Mouse (Mus musculus) gonadal fat pad, adult 2 months (tissue): ENCODE data around the gene Vps8. TPM values are rescaled to one million over a fixed set of nuclear protein-coding genes. Genes with fewer than 3 reads are reported as not detected.

ENCODE experiments used
- DNase-seq: peaks from one replicate; pipeline ENCODE4 v3.0.0-alpha.2; 2012; ENCODE audit warnings: low read depth
- polyA plus RNA-seq: library from polyadenylated mRNA; depleted of rRNA; stranded (reverse); fragments of >200 nt; gene quantifications from 2 replicates; pipeline ENCODE4 v1.2.3, GENCODE M21; 2012

Vps8 gene
- polyA plus RNA-seq, 1 experiment = 15.9 TPM

DNA sequence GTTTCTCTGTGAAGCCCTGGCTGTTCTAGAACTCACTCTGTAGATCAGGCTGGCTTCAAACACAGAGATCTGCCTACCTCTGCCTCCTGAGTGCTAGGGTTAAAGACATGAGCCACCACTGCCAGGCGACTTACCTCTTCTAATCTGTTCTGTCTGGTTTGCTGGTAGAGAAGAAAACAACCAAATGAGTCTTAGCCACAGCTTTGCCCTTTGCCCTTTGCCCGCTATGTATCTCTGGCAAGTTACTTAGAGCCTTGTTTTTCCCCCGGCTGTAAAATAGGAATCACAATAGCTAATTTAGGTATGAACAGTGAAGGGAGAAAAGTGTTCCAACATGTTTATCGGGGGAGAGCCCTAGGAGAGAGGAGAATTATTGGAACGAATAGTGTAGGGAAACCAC is 18.3 kb upstream of the Vps8 start:
- no peak for DNase-seq

DNA sequence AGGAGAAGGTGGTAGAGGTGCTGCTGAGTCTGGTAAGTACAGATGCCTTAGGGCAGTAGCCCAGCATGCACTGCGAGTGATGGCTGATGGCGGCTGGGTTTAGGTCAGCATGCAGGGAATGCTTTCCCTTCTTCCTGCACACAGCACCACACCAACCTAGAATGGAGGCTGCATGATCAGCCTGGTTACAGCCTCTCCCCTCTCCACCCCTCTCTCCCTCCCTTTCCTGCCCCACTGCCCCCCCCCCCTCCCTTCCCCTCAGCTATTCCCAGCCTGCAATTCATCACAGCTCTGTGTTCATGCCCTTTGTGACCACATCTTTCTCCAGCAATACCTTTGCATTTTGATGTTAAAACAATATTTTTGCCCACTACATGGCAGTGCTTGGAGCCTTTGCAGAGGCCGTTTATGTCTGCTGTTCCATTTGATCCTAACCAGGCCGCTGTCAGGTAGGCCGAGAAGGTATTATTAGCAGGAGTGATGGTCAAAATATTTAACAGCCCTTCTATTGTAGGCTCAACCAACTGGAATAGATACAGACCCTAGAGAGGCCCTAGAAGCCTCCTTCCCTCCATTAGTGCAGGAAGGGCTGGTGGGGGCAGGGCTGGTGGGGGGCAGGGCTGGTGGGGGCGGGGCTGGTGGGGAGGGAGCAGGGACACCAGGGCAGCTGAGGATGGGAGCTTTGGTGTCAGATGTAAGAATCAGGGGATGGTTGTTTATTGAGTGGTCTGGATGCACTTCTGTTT is 17.5 kb upstream of the Vps8 start:
- DNase-seq = no peak

DNA sequence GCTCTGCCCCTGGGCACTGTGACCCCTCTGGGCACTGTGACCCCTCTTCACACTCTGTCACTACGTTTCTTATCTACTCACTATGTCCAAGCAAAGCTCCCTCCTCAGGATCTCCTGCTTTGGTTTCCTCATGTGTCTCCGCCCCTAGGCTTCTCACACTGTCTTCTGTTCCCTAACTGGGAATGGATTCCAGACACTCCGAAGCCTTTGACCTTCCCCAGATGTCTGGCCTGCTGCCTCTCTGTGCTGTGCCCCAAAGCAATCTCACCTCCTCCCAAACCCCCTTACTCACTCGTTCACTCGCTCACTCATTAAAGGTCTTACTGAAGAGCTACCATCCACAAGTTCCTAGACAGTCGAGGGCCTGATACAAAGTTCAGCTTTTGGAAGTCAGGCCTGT is 16.8 kb upstream of the Vps8 start:
- DNase-seq = no peak

DNA sequence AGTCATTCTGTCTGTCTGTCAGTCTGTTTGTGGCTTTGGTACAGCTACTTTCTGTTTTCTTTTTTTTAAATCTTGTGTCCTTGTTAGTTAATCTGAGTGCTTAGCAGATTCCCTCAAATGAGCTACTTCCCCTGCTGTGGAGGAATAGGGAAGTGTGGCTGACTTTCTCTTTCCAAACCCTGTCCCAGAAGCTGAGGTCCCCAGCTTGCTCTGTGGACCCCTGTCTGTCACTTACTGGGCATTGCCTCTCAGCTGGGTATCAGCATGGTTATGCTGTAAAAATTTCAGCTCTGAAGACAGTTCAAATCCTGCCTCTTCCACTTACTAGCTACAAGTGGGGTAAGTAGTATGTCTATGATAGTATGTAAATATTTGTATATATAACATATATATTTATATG is 11.1 kb upstream of the Vps8 start:
- no peak for DNase-seq

DNA sequence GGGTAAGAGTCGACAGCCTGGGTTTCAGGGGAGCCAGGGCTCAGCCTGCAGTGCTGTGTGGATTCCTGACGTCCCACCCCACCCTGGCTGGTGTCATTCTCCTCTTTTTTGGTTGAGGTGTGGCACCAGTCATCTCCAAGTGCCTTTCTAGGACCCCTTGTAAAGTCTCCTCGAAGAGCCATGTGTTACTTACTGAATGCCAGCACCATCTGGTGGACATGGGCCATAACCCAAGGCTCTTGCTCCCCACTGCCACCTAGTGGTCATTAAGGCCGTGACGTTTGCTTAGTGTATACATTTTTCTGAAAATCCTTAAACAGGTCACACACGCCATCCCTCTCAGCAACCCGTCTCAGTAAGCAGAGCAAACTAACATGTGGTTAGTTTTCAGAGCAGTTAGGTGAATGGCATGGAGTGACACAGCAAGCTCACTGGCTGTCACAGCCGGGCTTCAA is 10.3 kb upstream of the Vps8 start:
- DNase-seq = no peak

DNA sequence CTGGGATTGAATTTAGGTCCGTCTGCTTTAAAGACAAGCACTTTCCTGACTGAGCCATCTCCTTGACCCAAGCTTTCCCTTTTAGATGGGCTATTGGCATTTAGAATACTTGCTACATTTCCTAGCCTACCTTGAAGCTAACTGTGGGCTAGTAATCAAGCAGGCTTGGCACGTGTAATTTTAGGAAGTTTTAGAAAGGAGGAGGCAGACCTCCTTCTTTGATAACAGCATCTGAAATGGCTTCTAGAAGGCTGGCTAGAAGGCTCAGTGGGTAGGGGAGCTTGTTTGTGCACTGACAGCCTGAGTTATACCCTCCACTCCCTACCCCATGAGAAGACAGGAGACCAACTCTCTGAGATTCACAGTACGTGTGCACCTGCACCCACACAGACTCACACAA is 9.1 kb upstream of the Vps8 start:
- DNase-seq = no peak

DNA sequence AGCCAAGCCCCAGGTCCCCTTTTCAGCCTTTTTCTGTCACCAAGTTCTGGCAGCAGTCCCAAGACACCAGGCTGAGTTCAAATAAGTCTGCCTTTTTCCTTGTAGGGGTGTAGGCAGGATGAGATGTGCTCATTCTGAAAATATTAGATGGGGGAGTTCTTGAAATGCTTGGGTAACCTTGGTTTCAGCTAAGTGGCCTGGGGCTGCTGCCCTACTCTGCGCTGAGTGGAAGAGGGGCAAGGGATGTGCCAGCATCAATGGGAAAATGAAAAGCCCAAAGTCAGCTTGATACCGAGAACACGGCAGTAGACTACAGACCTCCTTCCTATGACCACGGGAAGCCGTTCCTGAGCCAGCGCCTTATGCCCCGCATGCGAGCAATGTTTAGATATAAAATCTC is 7.8 kb upstream of the Vps8 start:
- no peak for DNase-seq

DNA sequence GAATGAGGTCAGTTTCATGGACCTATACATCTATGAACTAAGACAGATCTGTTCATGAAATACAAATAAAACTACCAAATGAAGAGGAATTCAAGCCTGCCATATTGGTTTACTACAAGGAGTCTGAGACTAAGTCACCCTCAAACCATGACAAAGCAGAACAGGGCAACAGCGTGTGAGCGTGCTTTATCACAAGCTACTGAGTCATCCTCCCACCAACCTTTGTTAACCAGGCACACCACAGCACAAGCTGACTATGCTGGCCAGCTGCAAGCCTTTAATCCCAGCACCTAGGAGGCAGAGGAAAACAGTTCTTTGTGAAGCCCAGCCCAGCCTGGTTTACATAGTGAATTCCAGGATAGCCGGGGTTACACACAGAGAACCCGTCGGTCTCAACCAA is 4.9 kb upstream of the Vps8 start:
- DNase-seq = no peak

DNA sequence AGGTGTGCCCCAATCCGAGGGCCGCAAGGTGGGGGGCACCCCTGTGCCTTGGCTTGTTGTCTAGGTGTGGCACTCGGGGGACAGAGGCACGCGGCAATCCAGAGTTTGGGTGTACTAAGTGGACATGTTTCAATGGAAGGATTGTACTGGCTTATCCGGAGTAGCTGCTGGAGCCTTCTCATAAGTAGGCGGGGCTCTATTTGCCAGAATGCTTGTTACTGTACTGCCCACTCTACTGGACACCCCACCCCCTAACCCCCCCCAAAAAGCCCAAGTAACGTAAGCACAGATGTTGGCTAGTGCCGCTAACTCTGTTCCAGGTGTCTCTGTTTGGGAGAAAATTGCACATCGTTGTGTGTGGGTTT is 610 bp downstream of the Vps8 start:
- no peak for DNase-seq

DNA sequence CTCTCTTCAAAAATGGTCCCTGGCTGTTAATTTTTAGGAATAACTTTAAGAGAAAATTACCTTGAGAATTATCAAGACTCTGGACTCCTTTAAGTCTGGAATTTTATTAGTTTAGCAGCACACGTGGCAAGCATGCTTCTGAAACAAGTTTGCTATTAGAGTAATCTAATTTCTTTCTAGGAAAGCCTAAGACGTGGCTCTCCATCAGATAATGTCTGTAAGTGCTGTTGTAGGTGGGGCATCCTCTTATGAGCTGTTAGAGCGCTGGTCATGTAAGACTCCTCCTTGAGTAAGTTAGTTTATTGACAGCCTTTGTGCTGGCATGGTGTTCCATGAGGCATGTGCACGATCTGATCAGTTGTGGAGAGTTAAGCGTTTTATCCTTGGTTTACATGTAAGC is 5.2 kb downstream of the Vps8 start:
- no peak for DNase-seq

DNA sequence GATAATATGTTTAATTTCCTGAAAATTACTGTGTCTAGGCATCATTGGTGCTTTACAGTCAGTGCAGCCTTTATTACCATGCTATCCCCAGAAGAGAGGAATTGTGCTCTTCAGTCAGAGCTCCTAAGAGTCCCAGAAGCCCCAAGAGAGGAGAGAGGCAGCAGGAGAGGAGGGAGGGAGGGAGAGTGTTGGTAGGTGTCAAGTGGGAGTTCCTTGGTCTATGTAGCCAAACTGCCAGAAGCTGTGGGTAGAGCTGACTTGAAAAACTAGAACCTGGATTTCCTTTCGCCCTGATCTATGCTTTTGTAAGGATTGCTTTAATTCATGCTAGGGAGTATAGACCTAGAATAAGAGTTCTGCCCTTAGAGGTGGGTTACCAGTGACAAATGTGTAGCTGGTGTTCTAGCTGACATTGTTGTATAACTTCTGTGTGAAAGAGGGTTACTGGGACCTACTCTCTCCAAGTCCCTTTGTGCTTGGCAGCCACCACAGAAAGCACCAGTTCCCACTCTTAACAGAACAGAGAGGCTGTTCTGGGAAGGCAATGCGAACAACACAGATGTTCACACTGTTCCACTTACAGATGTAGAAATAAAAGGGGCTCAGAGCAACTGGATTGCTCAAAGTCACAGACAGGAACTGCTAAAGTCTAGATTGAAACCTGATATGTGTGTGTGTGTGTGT is 7.6 kb downstream of the Vps8 start:
- no peak for DNase-seq

DNA sequence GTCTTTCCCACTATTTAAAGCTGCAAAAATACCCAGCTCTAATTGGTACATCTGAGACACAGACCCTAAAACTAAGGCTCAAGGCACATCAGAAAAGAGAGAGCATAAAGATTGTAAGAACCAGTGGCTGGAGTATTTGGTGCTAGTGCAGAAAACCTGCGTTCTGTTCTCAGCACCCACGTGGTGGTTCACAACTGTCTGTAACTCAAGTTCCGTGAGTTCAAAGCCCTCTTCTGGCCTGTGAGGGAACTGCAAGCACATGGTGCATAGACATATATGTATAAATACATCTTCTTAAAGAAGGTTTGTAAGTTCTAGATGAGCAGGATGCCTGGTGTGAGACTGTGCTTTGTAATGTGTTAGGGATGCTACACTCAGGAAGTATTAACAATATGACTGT is 8.7 kb downstream of the Vps8 start:
- no peak for DNase-seq

DNA sequence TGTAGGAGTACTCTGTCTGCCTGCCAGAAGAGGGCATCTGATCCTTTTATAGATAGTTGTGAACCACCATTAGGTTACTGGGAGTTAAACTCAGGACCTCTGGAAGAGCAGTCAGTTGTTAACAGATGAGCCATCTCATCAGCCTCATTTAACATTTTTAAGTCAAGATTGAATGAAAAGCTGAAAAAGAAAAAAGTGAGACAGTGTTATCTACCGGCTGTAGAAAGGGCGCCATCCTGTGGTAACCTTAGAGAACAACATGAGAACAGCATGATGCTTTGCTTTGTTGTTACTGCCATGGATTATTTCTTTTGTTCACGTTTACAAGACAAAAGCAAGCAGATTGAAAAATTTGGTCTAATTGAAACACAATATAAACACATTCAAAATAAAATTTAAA is 10.6 kb downstream of the Vps8 start:
- DNase-seq = no peak

DNA sequence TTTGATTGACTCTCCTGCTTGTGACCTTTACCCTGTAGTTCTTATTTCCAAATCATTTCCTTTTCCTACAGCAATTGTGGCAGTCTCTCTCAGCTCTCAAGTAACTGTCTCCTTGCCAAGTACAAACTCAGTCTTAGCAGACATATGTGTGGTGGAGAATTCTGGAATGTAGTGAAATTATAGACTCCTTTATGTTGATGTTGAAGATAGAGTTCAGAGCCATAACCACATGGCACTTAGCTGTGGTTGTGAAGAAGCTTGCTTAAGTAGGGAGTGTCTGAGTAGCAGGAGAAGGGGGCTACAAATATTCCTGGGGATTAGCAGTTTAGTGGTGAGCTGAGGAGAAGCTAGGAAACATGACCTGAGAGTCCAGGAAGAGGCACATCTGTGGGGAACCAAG is 18.1 kb downstream of the Vps8 start:
- DNase-seq = no peak

DNA sequence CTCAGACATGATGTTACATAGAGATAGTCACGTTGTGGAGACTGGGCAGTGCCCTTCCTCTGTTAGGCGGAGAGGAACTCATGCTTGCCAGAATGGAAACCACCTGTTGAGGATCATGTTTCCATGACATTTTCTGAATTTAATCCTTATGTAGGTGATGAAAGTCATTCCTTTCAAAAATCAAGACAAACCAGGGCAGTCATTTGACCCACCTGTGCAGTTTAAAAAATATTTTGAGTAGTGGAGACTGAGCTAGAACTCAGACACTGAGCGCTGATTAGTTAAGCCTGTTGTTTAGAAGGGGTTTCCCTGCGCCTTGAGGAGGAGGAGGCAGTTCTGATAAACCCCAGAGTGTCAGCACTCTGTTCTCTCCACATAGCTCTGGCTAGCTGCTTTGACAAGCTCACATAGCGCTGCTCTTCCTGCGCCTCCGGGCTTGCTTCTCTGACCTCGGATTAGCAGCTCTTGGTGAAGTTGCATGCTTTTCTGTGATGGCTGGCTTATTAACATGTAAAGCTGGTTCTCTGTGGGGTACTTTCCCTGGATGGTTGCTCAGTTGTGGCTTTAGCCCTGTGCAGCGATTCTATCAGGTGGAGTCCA is 22.2 kb downstream of the Vps8 start:
- DNase-seq = no peak

DNA sequence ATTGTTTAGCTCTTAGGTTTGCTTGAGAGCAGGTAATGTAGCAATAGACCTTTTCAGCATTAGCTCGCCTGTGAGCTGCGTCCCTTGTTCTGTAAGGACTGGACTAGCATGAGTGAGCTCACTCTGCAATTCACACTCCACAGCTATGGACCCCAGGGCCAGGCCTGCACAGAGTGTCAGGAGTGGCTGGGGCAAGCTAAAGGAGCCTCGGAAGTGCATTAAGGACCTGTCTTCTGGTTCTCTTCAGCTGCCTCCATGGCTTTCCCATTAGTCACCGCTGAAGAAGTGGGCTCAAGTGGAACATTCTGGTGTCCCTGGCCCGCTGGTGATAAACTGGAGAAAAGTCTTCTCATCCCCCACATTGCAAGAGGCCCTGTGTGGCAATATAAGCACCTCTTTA is 24.5 kb downstream of the Vps8 start:
- DNase-seq = no peak

DNA sequence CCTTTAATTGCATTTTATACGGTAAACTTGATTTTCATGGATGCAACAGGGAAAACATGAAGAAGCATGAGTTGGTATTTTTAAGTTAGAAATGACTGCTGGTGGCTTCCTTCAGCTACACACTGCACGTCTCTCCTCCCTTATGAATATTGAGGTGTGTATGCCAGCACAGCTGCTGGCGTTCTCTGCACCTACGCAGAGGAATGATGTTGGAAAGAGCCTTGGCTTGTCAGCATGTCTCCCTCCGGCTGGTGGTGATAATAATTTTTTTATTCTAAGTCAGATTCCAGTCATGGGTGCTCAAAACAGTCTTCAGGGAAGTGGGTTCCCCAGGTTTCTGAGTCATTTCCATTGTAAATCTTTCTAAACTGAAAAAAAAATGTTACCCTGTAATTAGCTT is 25.5 kb downstream of the Vps8 start:
- no peak for DNase-seq

DNA sequence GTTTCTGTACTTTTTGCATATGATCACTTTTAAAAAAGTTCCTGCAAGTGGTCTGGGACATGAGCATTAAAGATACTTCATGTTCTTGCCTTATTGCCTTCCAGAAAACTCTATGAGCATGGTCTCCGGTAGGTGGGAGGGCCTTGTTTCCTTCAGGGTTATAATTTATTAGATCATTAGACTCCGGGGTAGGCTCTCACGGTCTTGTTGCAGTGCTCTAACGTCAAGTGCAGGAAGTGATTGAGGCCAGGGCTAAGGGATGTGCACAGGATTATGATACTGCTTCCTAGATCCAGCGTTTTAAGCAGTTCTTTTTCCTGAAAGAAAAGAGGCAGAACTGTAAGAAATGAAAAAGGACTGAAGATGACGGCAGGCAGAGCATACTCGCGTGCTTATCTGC is 27.0 kb downstream of the Vps8 start:
- DNase-seq = no peak

DNA sequence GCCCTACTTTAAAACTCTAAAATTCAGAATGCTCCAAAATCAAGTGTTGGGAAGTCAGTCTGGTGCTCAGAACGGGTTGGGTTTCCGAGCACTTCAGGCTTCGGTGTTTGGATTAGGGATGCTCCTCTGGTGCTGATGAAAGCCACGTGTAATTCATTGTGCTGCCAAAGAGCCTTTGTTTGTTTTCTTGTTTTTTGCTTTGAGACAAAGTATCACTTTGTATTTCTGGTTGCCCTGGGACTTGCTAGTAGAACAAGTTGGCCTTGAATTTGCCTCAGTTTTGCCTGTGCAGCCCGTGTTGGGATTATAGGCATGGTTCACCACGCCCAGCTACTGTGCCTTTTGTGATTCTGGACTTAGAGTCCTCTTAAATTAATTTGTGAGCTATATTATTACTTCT is 29.7 kb downstream of the Vps8 start:
- DNase-seq = no peak

DNA sequence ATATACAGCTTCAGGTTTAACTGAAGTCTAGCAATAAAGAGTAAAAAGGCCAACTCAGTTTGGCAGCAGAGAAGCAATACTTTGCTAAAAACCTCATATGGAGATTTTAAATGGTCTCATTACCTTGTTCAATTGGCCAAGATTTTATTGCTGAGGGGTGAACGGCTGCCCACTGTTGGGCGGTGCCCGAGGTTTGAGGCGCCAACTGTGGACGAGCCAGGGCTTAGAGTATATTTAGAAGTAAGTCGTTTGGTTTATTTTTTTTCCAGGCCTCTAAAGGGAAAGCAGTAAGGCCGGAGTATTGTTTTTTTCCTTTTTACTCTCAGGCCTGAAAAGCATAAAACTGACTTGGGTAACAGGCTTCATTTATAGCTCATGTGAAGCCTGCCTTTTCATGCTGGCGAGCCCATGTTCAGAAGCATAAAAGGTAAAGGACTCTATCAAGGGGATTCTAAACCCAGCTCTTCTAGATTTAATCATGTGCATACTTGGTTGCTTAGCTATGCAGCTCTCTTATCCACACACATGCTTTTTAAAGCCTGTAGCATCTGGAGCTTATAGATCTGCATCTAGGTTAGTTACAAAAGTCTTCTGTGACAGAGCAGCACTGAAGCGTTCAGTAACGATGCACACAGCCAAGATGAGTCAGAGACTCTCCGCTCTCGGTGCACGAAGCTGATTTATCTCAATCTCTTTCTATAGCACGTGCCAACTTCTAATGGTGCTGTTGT is 34.9 kb downstream of the Vps8 start:
- no peak for DNase-seq

DNA sequence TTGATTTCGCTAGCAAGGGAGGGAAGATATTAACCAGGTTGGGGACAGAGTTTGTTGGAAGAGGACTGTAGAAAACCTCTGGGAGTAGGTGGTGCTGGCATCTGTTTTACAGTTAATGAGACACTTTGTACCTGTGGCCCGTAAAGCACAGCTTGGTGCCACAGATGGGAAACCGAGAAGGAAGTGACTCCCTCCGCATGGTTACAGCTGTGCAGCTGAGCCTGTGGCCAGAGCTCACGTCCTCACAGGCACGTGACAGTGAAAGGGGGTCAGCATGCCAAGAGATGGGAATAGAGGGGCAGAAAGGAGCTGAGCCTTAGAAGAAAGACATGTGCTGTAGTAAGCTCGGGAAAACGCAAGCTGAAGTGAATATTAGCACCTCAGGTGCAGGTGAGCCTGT is 43.0 kb downstream of the Vps8 start:
- DNase-seq = no peak

DNA sequence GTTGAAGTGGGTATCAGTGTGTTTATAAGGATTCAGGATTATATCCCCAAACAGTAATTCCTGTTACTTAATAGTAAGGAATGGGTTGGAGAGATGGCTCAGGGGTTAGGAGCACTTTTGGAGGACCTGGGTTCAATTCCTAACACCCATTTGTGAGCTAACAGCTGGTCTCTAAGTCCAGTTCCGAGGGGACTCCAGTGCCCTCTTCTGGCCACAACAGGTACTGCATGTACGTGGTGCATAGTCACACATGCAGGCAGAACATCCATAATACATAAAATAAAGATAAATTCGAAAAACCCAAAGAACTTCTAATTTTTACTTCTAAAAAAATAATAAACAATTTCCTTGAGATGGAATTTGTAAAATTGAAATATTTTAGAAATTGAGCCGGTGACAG is 47.5 kb downstream of the Vps8 start:
- no peak for DNase-seq

DNA sequence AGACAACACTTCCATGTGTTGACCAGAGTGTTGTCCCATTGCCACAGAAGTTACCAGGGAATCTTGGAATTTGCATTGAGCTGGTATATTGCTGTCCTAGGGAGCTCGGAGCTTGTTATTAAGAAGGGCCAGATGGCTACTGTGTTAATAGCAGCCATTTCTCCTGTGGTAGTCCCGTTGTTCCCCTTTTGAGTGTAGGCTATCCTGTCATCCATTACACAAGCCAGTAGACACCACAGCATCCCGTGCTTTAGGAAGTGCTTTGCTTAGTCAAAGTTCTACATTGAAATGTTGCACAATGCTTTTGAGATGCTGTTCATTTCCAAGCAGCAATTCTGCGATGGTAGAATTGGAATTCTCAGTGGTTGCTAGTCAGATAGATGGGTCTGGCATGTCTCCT is 54.2 kb downstream of the Vps8 start:
- no peak for DNase-seq
